Mouse (Mus musculus): ENCODE results near the gene Cd37.

Gene Cd37

GRCm38 (mm10) chr7:45198961-45199360, 40.0 kb downstream of the Cd37 start:
- DNase-seq: peak in 1 of 2 experiments; percentile 32

- DNase-seq: peak; percentile 95 to 96
Measured at GRCm38 (mm10) chr7:45198435-45198834, 40.5 kb downstream of the Cd37 start.

GRCm38 (mm10) chr7:45196994-45197393, 41.9 kb downstream of the Cd37 start:
- DNase-seq: no peak

- no peak for DNase-seq
Measured at GRCm38 (mm10) chr7:45196176-45196535, 42.8 kb downstream of the Cd37 start.

GRCm38 (mm10) chr7:45195341-45196175, 43.4 kb downstream of the Cd37 start:
- DNase-seq: peak; percentile 58 to 68

- peak; percentile 69 to 73 for DNase-seq
Measured at GRCm38 (mm10) chr7:45193871-45194785, 44.8 kb downstream of the Cd37 start.

GRCm38 (mm10) chr7:45193406-45193805, 45.5 kb downstream of the Cd37 start:
- DNase-seq: peak; percentile 79 to 80

- peak; percentile 49 to 58 for DNase-seq
Measured at GRCm38 (mm10) chr7:45192585-45193310, 46.2 kb downstream of the Cd37 start.

- peak; percentile 85 to 92 for DNase-seq
Measured at GRCm38 (mm10) chr7:45191803-45192363, 47.0 kb downstream of the Cd37 start.

GRCm38 (mm10) chr7:45191161-45191560, 47.8 kb downstream of the Cd37 start:
- DNase-seq: peak in 1 of 2 experiments; percentile 28

- no peak for DNase-seq
Measured at GRCm38 (mm10) chr7:45190186-45190585, 48.7 kb downstream of the Cd37 start.

GRCm38 (mm10) chr7:45189600-45189999, 49.3 kb downstream of the Cd37 start:
- DNase-seq: peak in 1 of 2 experiments; percentile 43

GRCm38 (mm10) chr7:45185921-45186320, 53.0 kb downstream of the Cd37 start:
- DNase-seq: no peak

GRCm38 (mm10) chr7:45183672-45184071, 55.2 kb downstream of the Cd37 start:
- DNase-seq: no peak

All from cerebellum, postnatal 14 days (tissue).